Mouse (Mus musculus): Measurements from ENCODE around the gene Snrk.

DNA sequence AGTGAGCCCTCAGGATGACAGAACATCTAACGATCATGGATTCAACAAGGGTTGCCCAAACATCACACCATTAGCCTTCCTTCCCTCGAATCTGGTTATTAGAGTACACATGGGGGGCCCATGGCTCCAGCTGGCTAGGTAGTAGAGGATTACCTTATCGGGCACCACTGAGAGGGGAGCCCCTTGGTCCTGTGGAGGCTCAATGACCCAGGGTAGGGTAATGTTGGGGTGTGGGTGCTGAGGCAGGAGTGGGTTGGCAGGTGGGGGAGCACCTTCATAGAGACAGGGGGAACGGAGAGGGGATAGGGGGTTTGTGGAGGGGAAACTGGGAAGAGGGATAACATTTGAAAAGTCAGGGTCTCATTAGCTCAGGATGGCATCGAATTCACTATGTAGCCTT, 6.1 kb upstream of the Snrk start:
- no peak for TF ChIP-seq CTCF (IDR thresholded peaks at IDR 0.05)
- TF ChIP-seq EP300 (IDR thresholded peaks at IDR 0.05): no peak
